Mouse (Mus musculus) MEL (cell line): ENCODE results near the gene 9230102O04Rik. TPM values are rescaled to one million over a fixed set of nuclear protein-coding genes. Genes with fewer than 3 reads are reported as not detected.

ENCODE experiments used
- DNase-seq: peaks from one replicate; pipeline ENCODE4 v3.0.0; 2011; ENCODE audit warnings: low read depth, low spot score
- H3K27ac ChIP-seq: 2 replicates; pipeline ENCODE4 v1.5.1; 2012; ENCODE audit warnings: low read depth, mild to moderate bottlenecking, control low read depth, low read length, moderate library complexity; ENCODE audit not compliant: control insufficient read depth
- H3K27me3 ChIP-seq, 2 experiments: fragments of 150-350 bp in 1 of 2; sonication (generic) in 1 of 2; 2 replicates each; pipeline ENCODE4 v1.6.1; 2012; ENCODE audit warnings: low read length in 2 of 2, mild to moderate bottlenecking in 2 of 2, improper control_type of control experiment in 1 of 2, moderate library complexity in 1 of 2; ENCODE audit not compliant: insufficient read depth in 2 of 2, control insufficient read depth in 1 of 2
- H3K36me3 ChIP-seq, 2 experiments: 2 replicates each; pipeline ENCODE4 v1.6.1; 2012 to 2014; ENCODE audit warnings: low read length in 2 of 2, improper control_type of control experiment in 1 of 2, inconsistent platforms in 1 of 2, mild to moderate bottlenecking in 1 of 2; ENCODE audit not compliant: insufficient read depth in 2 of 2, control insufficient read depth in 1 of 2
- H3K4me1 ChIP-seq, 2 experiments: fragments of 150-350 bp in 1 of 2; sonication (generic) in 1 of 2; 2 replicates each; pipeline ENCODE4 v1.6.1; 2012; ENCODE audit warnings: low read length in 2 of 2, improper control_type of control experiment in 1 of 2, mild to moderate bottlenecking in 1 of 2; ENCODE audit not compliant: insufficient read depth in 2 of 2, control insufficient read depth in 1 of 2
- H3K4me3 ChIP-seq, 2 experiments: fragments of 150-350 bp in 1 of 2; sonication (generic) in 1 of 2; 2 replicates each; pipeline ENCODE4 v1.5.1; 2012; ENCODE audit warnings: low read depth in 2 of 2, low read length in 2 of 2, mild to moderate bottlenecking in 2 of 2, moderate library complexity in 2 of 2, control low read depth in 1 of 2, improper control_type of control experiment in 1 of 2; ENCODE audit not compliant: control insufficient read depth in 1 of 2, insufficient read depth in 1 of 2
- H3K79me2 ChIP-seq: 2 replicates; pipeline ENCODE4 v1.6.1; 2012; ENCODE audit warnings: mild to moderate bottlenecking, low read length, moderate library complexity; ENCODE audit not compliant: control insufficient read depth, poor library complexity, insufficient read depth
- H3K9ac ChIP-seq: 2 replicates; pipeline ENCODE4 v1.6.1; 2012; ENCODE audit warnings: low read depth, mild to moderate bottlenecking, control low read depth, low read length, moderate library complexity; ENCODE audit not compliant: control insufficient read depth, poor library complexity, severe bottlenecking
- H3K9me3 ChIP-seq: fragments of 150-350 bp; sonication (generic); replicated peaks from 2 replicates; pipeline ENCODE4 v1.6.1; 2012; ENCODE audit warnings: mild to moderate bottlenecking, low read length, improper control_type of control experiment, moderate library complexity; ENCODE audit not compliant: insufficient read depth
- CHD1 ChIP-seq: IDR thresholded peaks from 2 replicates; pipeline ENCODE4 v1.6.1; 2012; ENCODE audit warnings: low read depth, mild to moderate bottlenecking, inconsistent platforms, low read length, improper control_type of control experiment
- CTCF ChIP-seq, 3 experiments: IDR thresholded peaks in 2 of 3; conservative IDR thresholded peaks in 1 of 3; 2 replicates each; pipeline ENCODE4 v1.5.1; 2011 to 2012; ENCODE audit warnings: low read length in 3 of 3, low read depth in 2 of 3, mild to moderate bottlenecking in 2 of 3, improper control_type of control experiment in 1 of 3, inconsistent platforms in 1 of 3, mixed read lengths in 1 of 3, moderate library complexity in 1 of 3; ENCODE audit not compliant: control insufficient read depth in 1 of 3, insufficient read depth in 1 of 3, poor library complexity in 1 of 3, severe bottlenecking in 1 of 3
- E2F4 ChIP-seq: IDR thresholded peaks from 2 replicates; pipeline ENCODE4 v1.6.1; 2011; ENCODE audit warnings: low read depth, low read length, improper control_type of control experiment, borderline replicate concordance
- ELF1 ChIP-seq: IDR thresholded peaks from 2 replicates; pipeline ENCODE4 v1.6.1; 2014; ENCODE audit warnings: low read depth, mild to moderate bottlenecking, inconsistent platforms, low read length, improper control_type of control experiment, moderate library complexity
- GABPA ChIP-seq: IDR thresholded peaks from 2 replicates; pipeline ENCODE4 v1.6.1; 2012; ENCODE audit warnings: low read depth, mild to moderate bottlenecking, inconsistent platforms, low read length, improper control_type of control experiment, moderate library complexity
- MAX ChIP-seq: IDR thresholded peaks from 2 replicates; pipeline ENCODE4 v1.6.1; 2011; ENCODE audit warnings: low read length, improper control_type of control experiment
- MEF2A ChIP-seq: IDR thresholded peaks from 2 replicates; pipeline ENCODE4 v1.6.1; 2014; ENCODE audit warnings: low read depth, mild to moderate bottlenecking, inconsistent platforms, low read length, improper control_type of control experiment; ENCODE audit not compliant: poor library complexity, insufficient replicate concordance, severe bottlenecking; ENCODE audit errors: extremely low read depth
- MXI1 ChIP-seq: IDR thresholded peaks from 2 replicates; pipeline ENCODE4 v1.6.1; 2011; ENCODE audit warnings: mild to moderate bottlenecking, low read depth, low read length, improper control_type of control experiment
- NELFE ChIP-seq: IDR thresholded peaks from 2 replicates; pipeline ENCODE4 v1.6.1; 2011; ENCODE audit warnings: low read depth, low read length, improper control_type of control experiment
- NRF1 ChIP-seq: IDR thresholded peaks from 2 replicates; pipeline ENCODE4 v1.6.1; 2014; ENCODE audit warnings: low read depth, mild to moderate bottlenecking, inconsistent platforms, low read length, improper control_type of control experiment, moderate library complexity; ENCODE audit not compliant: poor library complexity, insufficient read depth, severe bottlenecking
- RCOR1 ChIP-seq: IDR thresholded peaks from 2 replicates; pipeline ENCODE4 v1.6.1; 2012; ENCODE audit warnings: low read depth, mild to moderate bottlenecking, inconsistent platforms, low read length, improper control_type of control experiment
- SMC3 ChIP-seq: IDR thresholded peaks from 2 replicates; pipeline ENCODE4 v1.6.1; 2011; ENCODE audit warnings: low read depth, low read length, improper control_type of control experiment
- TAL1 ChIP-seq: IDR thresholded peaks from 2 replicates; pipeline ENCODE4 v1.6.1; 2012; ENCODE audit warnings: mild to moderate bottlenecking, inconsistent platforms, low read length, moderate library complexity, mixed read lengths
- TCF12 ChIP-seq: IDR thresholded peaks from 2 replicates; pipeline ENCODE4 v1.6.1; 2014; ENCODE audit warnings: low read depth, mild to moderate bottlenecking, inconsistent platforms, low read length, improper control_type of control experiment, moderate library complexity
- ZC3H11A ChIP-seq: IDR thresholded peaks from 2 replicates; pipeline ENCODE4 v1.6.1; 2012; ENCODE audit warnings: low read depth, mild to moderate bottlenecking, inconsistent platforms, low read length, improper control_type of control experiment
- ZMIZ1 ChIP-seq: IDR thresholded peaks from 2 replicates; pipeline ENCODE4 v1.6.1; 2012; ENCODE audit warnings: low read depth, mild to moderate bottlenecking, inconsistent platforms, low read length, improper control_type of control experiment, moderate library complexity
- polyA plus RNA-seq, 2 experiments: library from polyadenylated mRNA; stranded (reverse) in 1 of 2; unstranded in 1 of 2; fragments of >175 nt in 1 of 2; fragments of >200 nt in 1 of 2; gene quantifications; 2 replicates each; pipeline versions ENCODE4 v1.2.1 to v1.2.4; 2012; ENCODE audit warnings: low replicate concordance in 2 of 2, low read depth in 1 of 2; ENCODE audit not compliant: insufficient read length in 2 of 2, insufficient read depth in 1 of 2, missing spikeins in 1 of 2
- total RNA-seq: library from RNA; depleted of rRNA; stranded (reverse); fragments of 300-350 nt; gene quantifications from 2 replicates; pipeline ENCODE4 v1.2.3, GENCODE M21; 2012

The 9230102O04Rik gene
- total and polyA plus RNA-seq, 3 experiments = 0.50 to 2.4 TPM; not detected in 1

DNA sequence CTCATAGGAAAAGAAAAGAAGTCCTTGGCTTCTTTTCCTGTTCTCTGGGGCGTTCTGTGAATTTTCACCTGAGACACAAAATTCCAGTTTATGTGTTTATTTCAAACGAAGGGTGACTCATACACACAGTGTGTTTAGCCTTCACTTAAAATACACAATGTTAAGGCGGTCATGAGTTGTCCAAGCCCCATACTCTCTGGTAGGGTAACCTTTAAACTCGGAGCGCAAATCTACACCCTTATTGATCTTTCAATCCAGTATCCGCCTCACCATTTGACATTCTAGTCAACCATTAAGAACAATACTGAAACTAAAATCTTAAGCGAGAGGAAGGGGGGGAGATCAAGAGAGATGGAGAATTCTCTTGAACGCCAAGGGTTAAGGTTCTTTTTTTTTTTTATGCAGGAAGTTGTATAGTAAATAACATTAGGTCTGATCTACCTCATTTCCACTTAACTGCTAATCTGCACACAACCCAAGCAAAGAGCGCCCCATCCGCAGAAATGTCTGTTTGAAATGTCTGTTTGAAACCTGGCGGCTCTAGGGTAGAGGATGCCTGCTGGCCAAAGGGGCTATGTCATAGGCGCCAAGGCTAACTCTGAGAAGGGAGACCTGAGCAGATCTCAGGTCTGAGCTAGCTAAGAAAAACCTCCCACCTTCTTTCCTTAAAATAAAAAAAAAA, 13.5 kb downstream of the 9230102O04Rik start:
- no peaks in the 10 kb centered on the region for H3K9me3 ChIP-seq
- no peak for DNase-seq
- TF ChIP-seq NRF1 = no peak
- no peak for TF ChIP-seq MXI1
- no peak for TF ChIP-seq TCF12
- no peak for TF ChIP-seq NELFE
- TF ChIP-seq ZMIZ1 = no peak
- TF ChIP-seq ZC3H11A = no peak
- no peak for TF ChIP-seq E2F4
- TF ChIP-seq SMC3 = no peak
- TF ChIP-seq CTCF (IDR thresholded peaks at IDR 0.05 in 2 of 3, conservative IDR thresholded peaks at IDR 0.05 in 1 of 3; ENCODE audit: control insufficient read depth in 1 of 3, insufficient read depth in 1 of 3, low read depth in 2 of 3, low read length in 3 of 3, poor library complexity in 1 of 3, severe bottlenecking in 1 of 3) = no peak
- no peak overlapping the region for H3K4me3 ChIP-seq
- H3K36me3 ChIP-seq = no peaks in the 10 kb centered on the region
- H3K4me1 ChIP-seq = no peaks in the 10 kb centered on the region; a peak in 1 of 4 replicates
- no peak overlapping the region for H3K9ac ChIP-seq
- no peak overlapping the region for H3K27ac ChIP-seq
- no peaks in the 10 kb centered on the region; the same call in 1 of the 2 replicates for H3K79me2 ChIP-seq
- H3K27me3 ChIP-seq = no peaks in the 10 kb centered on the region

DNA sequence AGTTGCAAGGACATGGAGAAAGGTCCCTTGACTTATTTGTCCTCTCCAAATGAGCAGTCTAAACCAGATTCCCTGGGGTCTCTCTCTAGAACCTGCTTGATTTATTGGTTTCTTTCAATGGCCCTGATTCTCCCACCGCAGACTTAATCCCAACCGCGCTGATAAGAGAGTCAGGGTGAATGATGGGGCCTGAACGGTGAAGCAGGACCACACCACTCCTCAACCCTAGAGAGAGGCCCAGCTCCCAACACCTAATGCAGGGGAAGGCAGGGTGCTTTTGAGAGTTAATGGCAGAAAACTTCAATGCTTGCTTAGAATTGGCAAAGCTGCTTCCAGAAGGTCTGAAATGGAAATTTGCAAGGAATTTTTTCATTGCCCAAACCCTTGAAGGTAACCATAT, 14.1 kb downstream of the 9230102O04Rik start:
- Histone ChIP-seq H3K9me3 (no peaks in the 10 kb centered on the region), H3K4me1 (no peaks in the 10 kb centered on the region; a peak in 1 of 4 replicates), H3K79me2 (no peaks in the 10 kb centered on the region; the same call in 1 of the 2 replicates), H3K36me3 (no peaks in the 10 kb centered on the region)
- TF ChIP-seq ELF1 (no peak), ZC3H11A (no peak), MAX (no peak), ZMIZ1 (no peak), RCOR1 (no peak), GABPA (no peak), TAL1 (no peak), MEF2A (no peak), NRF1 (no peak), E2F4 (no peak), CHD1 (no peak)
- TF ChIP-seq, all 39 proteins: peak for 0
- H3K4me3 ChIP-seq = no peak overlapping the region
- no peaks in the 10 kb centered on the region for H3K27me3 ChIP-seq
- no peak overlapping the region for H3K9ac ChIP-seq
- DNase-seq = no peak
- H3K27ac ChIP-seq = no peak overlapping the region
